Mouse (Mus musculus) E14TG2a.4 (cell line): Measurements from ENCODE around the gene Arhgef1.
A peak's percentile ranks its signal among the peaks of the same experiment; 100 is the strongest.

Source experiments
- CTCF ChIP-seq: conservative IDR thresholded peaks from 2 replicates; pipeline ENCODE4 v1.5.1; 2014; ENCODE audit warnings: low read length
- NANOG ChIP-seq: IDR thresholded peaks from 2 replicates; pipeline ENCODE4 v1.6.1; 2014; ENCODE audit warnings: borderline replicate concordance, low read length, mixed read lengths

DNA sequence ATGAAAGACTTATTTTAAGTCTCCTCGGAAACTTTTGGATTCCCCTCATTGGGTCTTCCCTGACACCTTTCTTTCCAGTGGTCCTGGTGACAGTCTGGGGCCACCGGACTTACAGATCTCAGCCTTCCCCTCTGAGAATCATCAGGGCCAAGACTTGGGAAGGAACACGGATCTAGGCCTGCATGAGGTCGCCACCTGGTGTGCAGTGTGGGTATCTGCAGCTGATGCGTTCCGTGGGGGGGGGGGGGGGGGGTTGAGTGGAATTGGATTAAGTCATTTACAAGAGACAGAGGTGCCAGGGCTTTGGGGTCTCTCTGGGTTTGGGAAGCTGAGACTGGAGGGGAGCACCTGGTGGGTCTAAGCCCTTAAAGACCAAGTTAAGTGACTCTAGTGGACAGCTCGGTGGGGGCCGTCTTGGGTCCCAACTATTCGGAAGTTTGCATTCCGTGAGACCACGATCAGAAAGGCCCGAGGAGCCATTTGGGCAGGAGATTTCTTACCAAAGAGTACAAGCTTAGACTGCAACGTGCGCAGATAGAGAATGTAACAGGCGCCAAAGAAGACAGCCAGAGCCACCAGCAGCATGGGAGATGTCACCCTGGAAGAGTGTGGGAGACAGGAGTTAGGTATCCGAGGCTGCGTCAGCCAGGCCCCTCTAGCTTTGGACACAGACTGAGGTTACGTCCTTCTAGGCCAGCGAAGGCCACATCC is 68.7 kb downstream of the Arhgef1 start:
- TF ChIP-seq CTCF (peak; percentile 40; the same call in 1 of the 2 replicates), NANOG (no peak)
